Mouse (Mus musculus) CD4-positive, CD25-positive, alpha-beta regulatory T cell, adult 2 months (primary cell): ENCODE data around the gene Rhbdd1.
A peak's percentile ranks its signal among the peaks of the same experiment; 100 is the strongest.

Experiments used
- DNase-seq: peaks from one replicate; pipeline ENCODE4 v3.0.0-alpha.2; 2012; ENCODE audit warnings: low read depth, low spot score

Gene Rhbdd1

GRCm38 (mm10) chr1:82316111-82316745 lies at the start of gene Rhbdd1:
Gene Rhbdd1, plus strand, starts transcription at chr1:82316452.
- DNase-seq, result peak; percentile 99

DNA sequence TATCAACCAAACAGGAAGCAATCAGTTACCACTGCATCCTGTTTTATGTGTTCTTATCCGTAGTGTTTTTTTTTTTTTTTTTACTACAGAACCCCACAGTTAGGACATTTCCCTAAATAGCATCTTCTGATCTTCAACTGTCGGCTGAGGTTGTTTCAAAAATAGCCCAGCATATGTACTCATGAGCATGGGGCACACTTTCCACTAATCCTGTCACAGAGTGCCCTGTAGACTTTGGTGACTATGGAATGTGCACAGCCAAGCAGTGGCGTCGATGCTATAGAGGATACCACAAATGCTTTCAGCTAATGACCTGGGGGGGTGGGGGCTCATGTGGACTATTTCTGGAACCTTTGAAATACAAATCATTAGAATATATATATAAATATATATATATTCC lies 48.7 kb upstream of the Rhbdd1 start:
- no peak for DNase-seq

DNA sequence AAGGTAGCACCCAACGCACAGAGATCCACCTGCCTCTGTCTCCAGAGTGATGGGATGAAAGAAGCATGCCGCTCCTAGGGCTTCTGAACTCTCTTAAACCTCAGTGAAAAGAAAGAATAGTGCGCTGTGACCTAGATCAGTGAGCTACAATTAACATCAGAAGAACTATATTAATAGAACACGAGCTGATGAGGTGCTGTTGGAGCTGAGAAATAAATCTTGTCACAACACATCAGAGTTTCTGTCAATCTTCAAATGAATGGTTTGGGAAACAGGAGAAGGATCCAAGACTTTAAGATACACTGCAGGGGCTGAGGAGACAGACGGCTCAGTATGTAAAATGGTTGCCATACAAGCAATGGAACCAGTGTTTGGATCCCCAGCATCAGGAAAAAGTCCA lies 44.0 kb upstream of the Rhbdd1 start:
- DNase-seq, result no peak

DNA sequence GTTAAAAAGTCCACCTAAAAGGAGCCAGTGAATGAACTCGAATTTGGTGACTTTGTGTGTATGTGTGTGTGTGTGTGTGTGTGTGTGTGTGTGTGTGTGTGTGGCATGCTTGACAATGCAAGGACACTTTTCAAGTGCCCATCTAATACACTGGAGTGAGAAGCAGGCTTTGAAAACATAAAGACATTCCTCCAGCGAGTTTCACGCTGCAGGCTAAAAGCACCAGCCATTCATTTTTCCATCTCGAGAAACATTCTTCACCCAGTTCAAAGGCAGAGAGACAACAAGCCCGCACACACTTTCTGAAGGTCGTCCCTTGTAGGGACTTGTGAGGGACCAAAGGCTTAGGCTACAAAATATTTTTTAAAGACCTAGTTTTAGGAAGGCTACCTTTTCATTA lies 42.7 kb upstream of the Rhbdd1 start:
- DNase-seq, result no peak

DNA sequence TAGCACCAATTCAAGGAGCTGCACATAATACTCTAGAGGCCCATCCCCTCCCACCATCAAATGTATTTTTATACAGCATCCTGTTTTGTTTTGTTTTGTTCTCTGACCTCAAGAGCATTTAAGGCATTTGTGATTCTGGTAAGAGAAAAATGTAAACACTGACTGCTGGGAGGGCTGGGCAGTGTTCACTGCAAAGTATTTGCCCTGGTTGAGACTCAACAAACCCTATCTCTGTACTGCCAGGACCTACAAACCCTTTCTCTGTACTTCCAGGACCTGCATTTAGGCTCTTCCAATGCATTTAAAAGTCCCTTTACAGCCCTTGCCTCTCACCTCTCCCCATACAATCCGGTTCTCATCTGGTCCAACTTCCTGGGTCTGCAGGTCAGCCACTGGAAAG lies 41.9 kb upstream of the Rhbdd1 start:
- DNase-seq, result no peak

GRCm38 (mm10) chr1:82279768-82280167 lies 36.5 kb upstream of the Rhbdd1 start:
- DNase-seq, result no peak

GRCm38 (mm10) chr1:82281823-82282222 lies 34.4 kb upstream of the Rhbdd1 start:
- DNase-seq, result no peak

DNA sequence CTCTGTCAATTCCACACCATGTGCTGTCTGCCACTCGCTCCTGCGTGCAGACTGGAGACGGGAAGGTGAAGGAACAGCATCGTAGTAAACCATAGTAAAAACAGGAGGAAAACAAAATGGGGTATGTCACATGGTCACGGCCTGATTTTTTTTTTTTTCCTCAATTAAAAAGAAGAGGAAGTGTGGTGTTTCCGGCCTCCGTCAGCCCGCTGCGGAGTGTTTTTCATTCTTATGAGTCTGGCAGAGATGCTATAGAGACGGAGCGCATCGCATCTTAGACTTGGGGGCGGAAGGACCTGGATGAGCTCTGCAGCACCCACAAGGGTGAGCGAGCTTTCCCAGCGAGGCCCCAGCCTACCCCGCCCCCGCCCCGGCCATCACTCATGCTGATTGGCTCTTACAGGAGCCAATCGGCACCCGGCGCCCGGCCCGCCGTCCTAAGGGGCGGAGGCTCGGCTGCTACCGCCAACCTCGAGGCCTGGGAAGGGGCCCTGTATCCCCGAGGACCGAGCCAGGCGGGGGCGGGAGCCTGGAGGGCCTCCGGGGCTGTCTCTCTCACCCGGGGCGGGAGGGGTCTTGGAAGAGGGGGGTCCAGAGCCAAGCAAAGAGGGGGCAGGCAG lies 33.1 kb upstream of the Rhbdd1 start:
- DNase-seq, result peak; percentile 90

- no peak for DNase-seq
Observed at GRCm38 (mm10) chr1:82283901-82284301, 32.4 kb upstream of the Rhbdd1 start.

DNA sequence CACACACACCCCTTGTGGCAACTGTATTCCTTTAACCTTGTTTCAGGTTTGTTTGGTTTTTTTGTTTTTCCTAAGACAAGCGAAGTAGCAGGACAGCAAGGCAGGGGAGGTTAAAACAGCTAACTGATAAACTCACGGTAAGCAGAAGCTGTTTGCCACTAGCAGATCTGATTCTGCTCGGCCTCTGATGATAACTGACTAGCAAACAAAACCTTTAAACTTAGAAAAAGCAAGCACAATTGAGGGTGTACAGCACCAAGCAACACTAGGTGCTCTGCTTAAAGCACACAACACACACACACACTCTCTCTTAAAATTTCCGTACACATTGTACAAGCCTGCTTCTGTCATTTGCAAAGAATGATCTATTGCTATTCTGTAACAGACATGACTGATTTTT lies 31.8 kb upstream of the Rhbdd1 start:
- no peak for DNase-seq

DNA sequence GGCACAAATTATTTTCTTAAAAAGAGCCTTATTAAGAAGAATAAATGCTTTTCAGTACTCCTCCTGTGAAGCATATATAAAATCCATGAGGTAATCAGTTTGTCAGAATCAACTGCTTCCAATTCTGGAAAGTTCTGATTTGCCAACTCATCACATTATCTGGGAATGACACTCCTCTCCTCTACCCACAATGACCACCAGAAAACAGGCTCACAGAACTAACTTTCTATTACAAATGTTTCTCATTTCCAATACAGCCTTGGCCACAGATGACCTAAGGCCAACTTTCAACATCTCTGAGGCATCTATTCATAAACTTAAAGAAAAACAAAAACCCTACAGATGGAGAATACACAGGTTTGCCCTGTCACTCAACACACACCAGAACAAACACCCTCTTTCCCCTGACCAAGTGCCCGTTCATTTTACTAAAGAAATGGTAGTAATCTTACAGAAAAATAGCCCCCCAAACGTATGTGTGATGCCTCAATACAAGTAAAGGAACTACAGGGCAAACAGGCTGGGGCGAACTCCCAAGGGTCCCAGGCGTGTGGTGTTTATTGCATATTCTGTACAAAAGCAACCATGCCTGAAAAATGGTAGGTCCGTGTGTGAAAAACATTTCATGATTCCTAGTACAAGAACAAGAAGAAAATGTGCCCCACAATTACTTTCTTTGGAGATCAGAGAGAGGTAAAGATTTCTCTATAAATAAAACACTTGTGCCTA lies 30.6 kb upstream of the Rhbdd1 start:
- no peak for DNase-seq

DNA sequence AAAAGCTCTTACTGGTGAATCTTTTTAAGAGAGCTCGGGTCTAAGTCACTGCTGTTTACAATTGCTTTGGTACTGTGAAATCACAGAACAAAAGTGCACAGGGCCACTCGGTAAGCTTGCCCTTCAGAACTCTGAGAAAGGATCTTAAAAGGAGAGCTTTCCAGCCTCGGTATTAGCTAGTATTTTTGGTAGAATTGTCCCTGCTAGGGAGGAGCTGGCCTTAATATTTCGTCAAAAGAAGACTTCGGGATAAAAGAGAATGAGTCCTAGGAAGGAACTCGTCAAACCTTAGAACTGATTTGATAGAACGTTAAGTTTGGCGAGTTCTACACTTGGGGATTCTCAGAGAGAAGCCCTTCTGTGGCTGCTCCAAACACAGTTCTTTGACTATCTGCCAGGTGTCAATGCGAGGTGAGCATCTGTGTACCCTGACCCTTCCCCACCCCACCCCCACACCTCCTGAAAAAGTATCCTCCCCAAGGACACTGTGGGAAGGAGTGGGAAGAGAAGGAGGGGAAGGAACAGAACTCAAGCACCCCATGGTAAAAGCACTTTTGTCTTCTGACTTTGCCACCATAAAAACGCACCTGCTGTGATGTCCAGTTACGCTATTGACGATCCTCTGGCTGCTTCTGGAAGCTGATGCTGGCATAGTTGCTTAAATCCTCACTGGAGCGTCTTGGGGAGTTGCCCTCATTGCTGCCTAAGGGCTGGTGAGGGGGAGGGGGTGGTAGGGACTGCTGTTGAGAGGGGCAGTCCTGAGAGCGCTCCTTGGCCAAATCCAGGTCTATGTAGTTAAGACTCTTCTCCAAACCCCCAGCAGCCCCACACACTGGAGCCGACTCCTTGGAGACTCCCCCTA lies 29.8 kb upstream of the Rhbdd1 start:
- no peak for DNase-seq

DNA sequence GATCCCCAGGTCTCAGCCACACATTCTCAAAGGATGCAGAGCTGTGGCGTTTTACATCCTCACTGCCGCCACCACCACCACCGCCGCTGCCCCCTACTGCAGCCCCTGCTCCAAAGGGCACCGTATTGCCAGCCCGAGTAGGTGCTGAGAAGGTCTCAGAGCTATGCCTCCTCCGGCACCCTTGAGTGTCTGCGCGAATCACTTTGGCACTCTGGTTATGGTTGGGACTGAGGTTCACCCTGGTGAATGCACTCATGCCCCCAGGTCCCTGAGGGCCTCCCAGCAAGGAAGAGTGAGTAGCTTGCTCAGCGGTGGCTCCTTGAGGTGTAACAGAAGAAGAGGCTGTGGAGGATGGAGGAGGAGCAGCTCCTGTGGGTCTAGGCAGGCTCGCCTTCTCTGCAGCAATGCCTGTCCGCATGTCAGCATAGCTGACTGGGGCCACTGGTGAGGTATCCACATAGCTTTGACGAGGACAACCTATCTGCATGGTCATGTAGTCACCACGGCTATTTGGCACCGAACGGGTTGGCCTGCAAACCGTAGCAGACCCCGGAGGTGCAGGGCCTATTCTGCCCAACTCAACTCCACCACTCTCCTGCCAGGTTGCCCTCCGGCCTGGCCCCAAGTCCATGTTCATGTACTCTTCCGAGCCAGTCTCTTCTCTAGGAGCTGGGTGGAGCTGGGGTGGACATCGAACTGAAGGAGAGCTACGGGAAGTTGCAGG lies 29.0 kb upstream of the Rhbdd1 start:
- DNase-seq, result no peak

DNA sequence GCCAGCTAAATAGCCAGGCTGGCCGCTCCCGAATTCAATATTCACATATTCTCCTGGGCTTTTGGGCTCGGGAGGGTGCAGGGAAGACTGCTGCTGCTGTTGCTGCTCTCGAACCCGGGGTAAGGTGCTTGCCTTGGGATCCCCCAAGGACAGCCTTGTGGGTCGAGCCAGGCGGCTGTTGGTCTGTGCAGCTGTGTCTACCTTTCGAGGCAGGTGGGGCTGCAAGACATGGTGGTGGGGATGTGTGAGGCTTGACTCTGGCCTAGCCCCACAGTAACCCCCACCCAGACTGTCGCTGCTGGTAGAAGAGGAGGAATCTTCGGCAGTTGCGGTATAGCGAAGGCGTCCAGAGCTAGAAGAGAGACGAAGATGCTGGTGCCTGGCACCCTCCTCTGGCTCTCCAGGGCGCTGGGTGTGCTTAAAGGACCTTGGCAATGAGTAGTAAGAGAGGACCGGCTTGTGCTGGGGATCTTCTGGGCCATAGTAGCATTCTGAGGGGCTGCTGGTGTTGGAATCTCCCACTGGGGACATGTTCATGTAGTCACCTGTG lies 28.4 kb upstream of the Rhbdd1 start:
- DNase-seq, result no peak

- no peak for DNase-seq
Observed at GRCm38 (mm10) chr1:82288421-82288990, 27.7 kb upstream of the Rhbdd1 start.

DNA sequence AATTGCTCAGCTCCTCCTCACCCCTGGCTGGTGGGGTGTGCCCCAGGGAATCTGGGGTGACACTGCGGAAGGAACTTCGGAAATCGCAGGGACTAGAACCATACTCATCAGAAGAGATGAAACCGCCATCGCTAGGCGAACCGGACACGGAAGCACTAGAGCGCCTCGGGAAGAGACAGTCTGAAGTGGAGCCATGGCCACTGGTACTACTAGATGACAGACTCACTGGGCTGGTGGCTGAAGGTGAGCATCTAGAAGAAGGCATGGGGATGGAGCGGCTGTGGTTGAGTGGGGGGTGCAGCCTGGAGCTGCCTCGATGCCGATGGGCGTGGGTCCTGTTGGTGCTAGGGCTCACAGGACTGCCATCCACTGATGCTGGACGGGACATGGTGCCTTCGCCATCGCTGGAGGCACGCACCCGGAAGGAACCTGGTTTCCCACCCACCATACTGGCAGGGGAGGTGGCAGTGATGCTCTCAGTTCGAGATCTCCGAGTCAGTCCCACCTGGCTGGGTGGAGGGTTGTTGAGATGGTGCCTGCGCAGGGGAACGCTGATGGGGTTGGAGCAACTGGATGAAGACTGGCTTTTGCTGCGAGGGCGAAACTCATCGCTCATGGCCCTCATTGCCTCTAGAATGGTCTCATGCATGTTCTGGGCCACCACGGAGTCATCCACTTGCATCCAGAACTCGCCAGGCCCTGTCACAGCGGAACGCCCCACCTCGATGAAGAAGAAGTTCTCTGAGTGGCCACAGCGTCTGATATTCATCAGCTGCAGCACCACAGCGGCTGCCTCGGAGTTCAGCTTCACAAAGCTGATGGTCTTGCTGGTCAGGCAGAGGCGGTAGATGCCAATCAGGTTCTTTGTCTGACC lies 26.9 kb upstream of the Rhbdd1 start:
- no peak for DNase-seq

DNA sequence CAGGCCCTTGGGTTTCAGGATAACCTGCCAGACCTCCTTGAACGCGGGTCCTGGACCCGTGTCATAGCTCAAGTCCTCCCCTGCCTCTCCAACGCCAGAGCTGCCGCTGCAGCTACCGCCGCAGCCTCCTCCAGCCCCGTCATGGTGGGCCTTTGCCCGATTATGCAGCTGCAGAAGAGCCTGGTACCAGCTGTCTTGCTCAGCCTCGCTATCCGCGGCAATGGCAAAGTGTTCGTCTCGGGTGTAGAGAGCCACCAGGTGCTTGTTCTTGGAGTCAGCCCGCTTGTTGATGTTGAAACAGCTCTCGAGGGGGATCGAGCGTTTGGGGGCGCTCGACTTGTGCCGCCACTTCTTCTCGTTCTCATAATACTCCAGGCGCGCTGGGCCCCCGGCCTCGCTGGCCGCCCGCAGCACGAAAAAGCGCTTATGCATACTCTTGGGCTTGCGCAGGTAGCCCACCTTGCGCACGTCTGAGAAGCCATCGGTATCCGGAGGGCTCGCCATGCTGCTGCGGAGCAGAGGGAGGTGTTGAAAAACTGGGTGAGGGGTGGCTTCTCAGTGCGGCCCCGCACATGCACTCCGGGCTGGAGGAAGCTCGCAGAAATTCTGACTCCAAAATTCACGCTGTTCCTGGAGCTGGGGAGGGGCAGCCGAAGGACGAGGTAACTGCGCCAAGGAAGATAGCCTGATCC lies 26.1 kb upstream of the Rhbdd1 start:
- no peak for DNase-seq

DNA sequence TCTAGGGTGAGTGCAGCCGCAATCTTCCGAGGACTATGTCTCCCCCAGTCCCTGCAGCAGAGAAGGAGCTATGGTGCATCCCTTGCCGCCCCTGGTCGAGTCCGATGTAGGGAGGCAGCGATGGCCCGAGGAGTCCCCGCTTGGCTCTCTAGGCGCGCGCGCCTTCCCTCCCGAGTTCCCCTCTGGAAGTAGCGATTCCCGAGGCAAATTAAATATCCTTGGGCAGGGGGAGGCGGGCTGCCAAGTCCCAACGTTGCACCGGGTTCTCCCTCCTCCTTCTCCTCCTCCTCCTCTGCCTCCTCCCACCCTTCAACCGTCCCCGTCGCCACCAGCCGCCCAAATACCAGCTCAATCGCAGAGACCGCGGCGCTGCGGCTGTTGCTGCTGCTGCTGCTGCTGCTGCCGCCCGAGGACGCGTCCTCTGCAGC lies 25.5 kb upstream of the Rhbdd1 start:
- peak; percentile 52 for DNase-seq

DNA sequence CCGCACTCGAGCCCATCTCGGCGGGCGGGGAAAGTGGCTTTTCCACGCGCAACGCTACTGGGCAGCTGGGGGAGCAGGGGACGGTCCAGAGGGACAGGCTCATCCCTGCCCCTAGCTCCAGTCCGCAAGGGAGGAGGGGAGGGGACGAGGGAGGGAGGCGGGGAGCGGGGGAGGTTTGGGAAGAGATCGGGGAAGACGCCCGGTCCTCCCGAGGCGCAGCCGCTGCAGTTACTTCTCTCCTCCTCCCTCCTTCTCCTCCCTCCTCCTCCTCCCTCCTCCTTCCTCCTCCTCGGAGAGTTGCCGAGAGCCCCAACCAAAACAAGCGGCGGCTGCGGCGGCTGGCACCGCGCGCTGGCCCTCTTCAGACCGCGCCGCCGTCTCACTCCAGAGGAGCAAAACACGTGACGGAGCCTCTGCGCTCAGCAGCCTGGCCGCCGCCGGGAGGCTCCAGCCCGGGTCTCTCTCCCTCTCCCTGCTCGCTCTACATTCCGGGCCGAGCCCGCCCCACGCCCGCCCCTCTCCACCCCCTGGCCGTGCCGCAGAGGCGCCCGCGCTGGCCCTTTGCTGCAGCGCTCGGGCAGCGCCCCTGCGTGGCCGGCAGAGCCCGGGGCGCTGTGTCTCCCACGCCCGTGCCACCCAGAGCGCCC lies 25.0 kb upstream of the Rhbdd1 start, which contains the start of gene Irs1:
TSS of gene Irs1 (minus strand) at position 266 of the 647 bp plus-strand sequence.
- DNase-seq, result peak; percentile 46
